Mouse (Mus musculus): ENCODE results near the gene Rrp1. TPM values are rescaled to one million over a fixed set of nuclear protein-coding genes. Genes with fewer than 3 reads are reported as not detected.
"Not testable (repeated sequence)": the region's sequence is repeated elsewhere in the genome, so short reads cannot be mapped to it uniquely, and the experiment has no call there.

Gene Rrp1
- total RNA-seq, 1 experiment from 2014 or later = 255 TPM

GRCm38 (mm10) chr10:78383567-78383966 is 29.3 kb downstream of the Rrp1 start:
- no peak for DNase-seq

DNA sequence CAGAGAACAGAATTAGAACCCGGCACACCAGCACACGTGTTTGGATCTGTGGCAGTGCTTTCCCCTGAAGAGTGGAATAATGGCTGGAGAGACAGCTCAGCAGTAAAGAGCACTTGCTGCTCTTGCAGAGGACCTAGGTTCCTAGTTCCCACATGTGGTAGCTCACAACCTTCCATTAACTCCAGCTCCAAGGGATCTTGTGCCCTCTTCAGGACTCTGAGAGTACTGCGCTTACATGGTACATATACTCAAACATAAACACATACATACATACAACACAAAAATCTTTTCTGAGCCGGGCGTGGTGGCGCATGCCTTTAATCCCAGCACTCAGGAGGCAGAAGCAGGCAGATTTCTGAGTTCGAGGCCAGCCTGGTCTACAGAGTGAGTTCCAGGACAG is 34.3 kb downstream of the Rrp1 start:
- DNase-seq = no peak

GRCm38 (mm10) chr10:78372681-78373668 is 39.9 kb downstream of the Rrp1 start:
- DNase-seq = no peak

GRCm38 (mm10) chr10:78371746-78372145 is 41.1 kb downstream of the Rrp1 start:
- no peak for DNase-seq

DNA sequence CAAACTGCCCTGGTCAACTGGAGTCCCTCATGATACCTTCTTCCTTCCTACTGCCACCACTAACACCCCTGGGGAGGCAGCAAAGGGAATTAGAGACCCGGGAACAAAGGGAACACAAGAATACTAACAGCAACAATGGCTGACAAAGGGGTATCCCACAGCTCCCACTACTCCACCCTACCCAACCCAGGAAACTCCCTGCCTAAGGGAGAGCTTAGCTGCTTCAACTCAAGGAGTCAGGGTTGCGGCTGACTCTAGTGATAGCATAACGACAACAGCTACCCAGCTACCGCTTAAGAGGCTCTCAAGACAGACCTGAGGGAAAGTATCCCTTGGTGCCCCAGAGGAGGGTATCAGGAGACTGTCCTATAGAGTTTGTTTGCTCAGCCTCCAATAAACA is 45.3 kb downstream of the Rrp1 start:
- DNase-seq = no peak

- DNase-seq = no peak
These were observed 46.0 kb downstream of the Rrp1 start for GRCm38 (mm10) chr10:78366851-78367312.

- no peak for DNase-seq
These were observed 46.5 kb downstream of the Rrp1 start for GRCm38 (mm10) chr10:78366195-78366834.

GRCm38 (mm10) chr10:78365555-78365954 is 47.3 kb downstream of the Rrp1 start:
- DNase-seq = no peak

DNA sequence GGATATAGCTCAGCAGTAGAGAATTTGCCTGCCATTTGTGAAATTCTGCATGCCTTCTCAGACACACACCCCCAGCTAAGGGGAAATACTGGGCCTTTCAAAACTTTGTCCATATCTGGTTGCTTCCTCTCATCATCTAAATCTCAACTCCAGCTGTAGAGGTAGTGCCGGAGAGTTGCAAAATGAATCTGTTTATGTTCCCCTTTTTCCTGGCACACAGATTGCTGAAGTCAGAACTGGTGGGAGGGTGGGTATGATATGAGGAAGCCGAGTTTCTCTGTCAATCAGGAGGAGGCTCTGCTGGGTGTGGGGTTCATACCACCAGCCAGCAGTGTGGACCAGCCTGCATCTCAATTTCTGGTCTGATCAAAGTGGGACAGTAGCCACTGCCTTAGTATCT is 48.7 kb downstream of the Rrp1 start:
- DNase-seq = no peak

GRCm38 (mm10) chr10:78363366-78363765 is 49.5 kb downstream of the Rrp1 start:
- DNase-seq = no peak

- peak; percentile 38 for DNase-seq
These were observed 50.9 kb downstream of the Rrp1 start for GRCm38 (mm10) chr10:78361951-78362350.

DNA sequence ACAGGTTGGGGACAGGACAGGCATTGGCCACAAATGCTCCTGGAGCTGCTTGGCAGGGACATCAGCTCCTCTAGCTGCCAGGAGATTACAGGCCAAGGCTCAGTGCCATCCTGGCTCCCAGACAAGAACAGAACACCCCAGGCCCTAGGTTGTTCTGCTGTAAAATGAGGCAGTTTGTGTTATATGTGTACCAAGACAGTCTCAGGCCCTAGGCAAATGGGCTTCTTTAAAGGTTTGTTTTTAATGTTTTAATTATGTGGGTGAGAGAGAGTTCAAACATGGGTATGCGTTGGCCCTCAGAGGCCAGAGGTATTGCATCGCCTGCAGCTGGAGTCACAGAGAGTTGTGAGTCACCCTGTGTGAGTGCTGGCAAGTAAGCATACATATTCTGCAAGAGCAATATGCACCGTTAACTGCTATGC is 52.5 kb downstream of the Rrp1 start:
- peak; percentile 40 for DNase-seq

DNA sequence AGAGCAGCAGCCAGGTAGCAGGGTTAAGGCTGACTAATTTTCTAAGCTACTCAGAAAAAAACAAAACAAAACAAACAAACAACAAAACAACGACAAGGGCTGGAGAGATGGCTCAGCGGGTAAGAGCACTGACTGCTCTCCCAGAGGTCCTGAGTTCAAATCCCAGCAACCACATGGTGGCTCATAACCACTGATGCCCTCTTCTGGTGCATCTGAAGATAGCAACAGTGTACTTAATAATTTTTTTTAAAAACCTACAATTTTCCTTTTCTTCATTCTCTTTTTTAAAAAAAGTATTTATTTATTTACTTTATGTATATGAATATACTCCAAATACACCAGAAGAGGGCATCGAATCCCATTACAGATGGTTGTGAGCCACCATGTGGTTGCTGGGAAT is 53.8 kb downstream of the Rrp1 start:
- DNase-seq = not testable (repeated sequence)

- DNase-seq = no peak
These were observed 54.6 kb downstream of the Rrp1 start for GRCm38 (mm10) chr10:78358266-78358665.

- DNase-seq = no peak
These were observed 55.1 kb downstream of the Rrp1 start for GRCm38 (mm10) chr10:78357742-78358141.

- DNase-seq = no peak
These were observed 56.8 kb downstream of the Rrp1 start for GRCm38 (mm10) chr10:78355931-78356593.

DNA sequence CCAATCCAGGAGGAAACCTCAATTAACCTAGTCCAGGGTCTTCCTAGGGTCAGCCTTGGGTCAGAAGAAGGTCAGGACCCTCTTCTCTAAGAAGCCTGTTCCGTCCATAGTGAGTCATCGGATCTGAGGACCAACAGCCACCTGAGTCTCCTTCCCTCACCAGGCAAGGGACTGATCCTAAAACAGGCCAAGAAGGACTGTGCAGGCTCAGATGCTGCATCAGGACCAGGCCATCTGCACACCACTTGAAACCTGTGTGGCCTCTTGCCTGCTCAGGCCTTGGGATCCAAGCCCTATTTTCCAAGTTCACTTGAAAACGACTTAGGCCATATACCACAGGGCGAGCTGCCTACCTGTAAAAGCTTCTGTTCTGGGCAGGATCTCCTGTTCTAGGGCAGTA is 59.6 kb downstream of the Rrp1 start:
- DNase-seq = no peak

- DNase-seq = no peak
These were observed 60.2 kb downstream of the Rrp1 start for GRCm38 (mm10) chr10:78352666-78353030.

GRCm38 (mm10) chr10:78351887-78352665 is 60.8 kb downstream of the Rrp1 start, which contains the start of gene Agpat3:
TSS of gene Agpat3 (minus strand) at chr10:78352489.
- DNase-seq = peak; percentile 69

DNA sequence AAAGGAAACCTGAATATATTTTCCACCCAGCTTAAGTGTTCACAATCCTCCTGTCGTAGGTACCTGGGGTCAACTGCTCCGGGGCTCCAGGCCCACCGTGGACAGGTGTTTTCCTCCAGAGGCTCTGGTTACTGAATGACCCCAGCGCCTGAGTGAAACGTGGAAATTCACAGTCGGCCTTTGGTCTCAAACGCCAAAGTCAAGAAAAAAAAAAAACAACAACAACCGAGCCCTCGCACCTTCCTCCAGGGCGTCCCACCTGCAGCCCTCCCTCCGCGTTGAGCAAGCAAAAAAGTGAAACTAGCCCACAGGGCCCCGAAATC is 61.3 kb downstream of the Rrp1 start:
- DNase-seq = no peak

DNA sequence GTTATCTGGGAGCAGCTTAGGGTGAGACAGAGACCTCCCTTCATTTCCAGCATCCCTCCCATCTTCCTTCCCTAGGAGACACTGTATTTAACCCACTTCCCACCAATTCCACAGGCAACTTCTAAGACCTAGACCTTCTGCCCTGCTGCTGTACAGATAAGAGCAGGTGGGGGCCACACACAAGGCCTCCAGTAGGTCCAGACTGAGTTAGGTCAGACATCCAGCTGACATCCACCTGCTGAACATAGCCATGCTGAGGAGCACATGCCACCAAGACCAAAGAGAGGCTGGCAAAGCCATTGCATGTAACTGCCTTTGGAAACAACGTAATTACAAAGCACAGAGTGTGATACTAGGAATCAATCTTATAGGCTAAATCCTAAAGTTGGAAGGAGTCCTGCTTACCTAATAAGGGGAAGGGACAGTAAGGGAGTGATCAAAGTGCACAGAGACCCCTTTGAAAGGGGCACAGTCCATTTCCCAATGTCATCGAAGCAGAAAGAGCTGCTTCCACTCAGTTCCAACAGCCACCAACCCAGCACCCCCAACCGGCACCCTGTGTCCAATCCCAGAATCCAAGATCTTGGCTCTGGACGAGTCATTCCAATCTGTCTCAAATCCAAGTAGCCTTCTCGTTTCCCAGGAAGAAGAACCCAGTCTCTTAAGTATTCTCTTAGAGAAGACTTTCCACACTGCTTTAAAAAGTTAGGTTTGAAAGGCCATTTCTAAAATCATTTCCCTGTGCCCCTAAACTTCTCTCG is 61.9 kb downstream of the Rrp1 start:
- no peak for DNase-seq
